Mouse (Mus musculus) mouse trophoblast stem cell (cell line): ENCODE measurements around the gene Upk3b.

Experiments used
- in situ Hi-C, 2 experiments: fragments of 300-500 bp; cut with MseI, MboI; formaldehyde crosslinking; loops; 2 replicates in 1 of 2; 3 replicates in 1 of 2; pipeline ENCODE4 v1.15.1; 2025

Gene Upk3b

GRCm38 (mm10) chr5:136075076-136075475, 36.8 kb downstream of the Upk3b start:
- in situ Hi-C loops, result no loop called here

- in situ Hi-C loops, result no loop called here
Measured at GRCm38 (mm10) chr5:136076284-136076683, 38.0 kb downstream of the Upk3b start.

GRCm38 (mm10) chr5:136077001-136077550, 38.8 kb downstream of the Upk3b start:
- in situ Hi-C loops, result no loop called here

- in situ Hi-C loops, result no loop called here
Measured at GRCm38 (mm10) chr5:136078136-136078535, 39.8 kb downstream of the Upk3b start.

GRCm38 (mm10) chr5:136082345-136082744, 44.0 kb downstream of the Upk3b start:
- in situ Hi-C loops, result no loop called here

- in situ Hi-C loops, result no loop called here
Measured at GRCm38 (mm10) chr5:136083669-136084107, 45.4 kb downstream of the Upk3b start, which contains the start of gene Rasa4. Gene Rasa4 (plus strand): TSS chr5:136083916.

GRCm38 (mm10) chr5:136084144-136084881, 46.0 kb downstream of the Upk3b start:
- in situ Hi-C loops, result no loop called here

- in situ Hi-C loops, result no loop called here
Measured at GRCm38 (mm10) chr5:136084891-136085651, 46.8 kb downstream of the Upk3b start.

GRCm38 (mm10) chr5:136086290-136086689, 48.0 kb downstream of the Upk3b start:
- in situ Hi-C loops, result no loop called here

GRCm38 (mm10) chr5:136088821-136089575, 50.7 kb downstream of the Upk3b start:
- in situ Hi-C loops, result no loop called here

GRCm38 (mm10) chr5:136091927-136092326, 53.6 kb downstream of the Upk3b start:
- in situ Hi-C loops, result no loop called here

- in situ Hi-C loops, result no loop called here
Measured at GRCm38 (mm10) chr5:136094249-136095010, 56.1 kb downstream of the Upk3b start.

- in situ Hi-C loops, result no loop called here
Measured at GRCm38 (mm10) chr5:136095089-136095488, 56.8 kb downstream of the Upk3b start.
